8 mouse cellular contexts compared by ENCODE assay signal in the genomic region with DNA sequence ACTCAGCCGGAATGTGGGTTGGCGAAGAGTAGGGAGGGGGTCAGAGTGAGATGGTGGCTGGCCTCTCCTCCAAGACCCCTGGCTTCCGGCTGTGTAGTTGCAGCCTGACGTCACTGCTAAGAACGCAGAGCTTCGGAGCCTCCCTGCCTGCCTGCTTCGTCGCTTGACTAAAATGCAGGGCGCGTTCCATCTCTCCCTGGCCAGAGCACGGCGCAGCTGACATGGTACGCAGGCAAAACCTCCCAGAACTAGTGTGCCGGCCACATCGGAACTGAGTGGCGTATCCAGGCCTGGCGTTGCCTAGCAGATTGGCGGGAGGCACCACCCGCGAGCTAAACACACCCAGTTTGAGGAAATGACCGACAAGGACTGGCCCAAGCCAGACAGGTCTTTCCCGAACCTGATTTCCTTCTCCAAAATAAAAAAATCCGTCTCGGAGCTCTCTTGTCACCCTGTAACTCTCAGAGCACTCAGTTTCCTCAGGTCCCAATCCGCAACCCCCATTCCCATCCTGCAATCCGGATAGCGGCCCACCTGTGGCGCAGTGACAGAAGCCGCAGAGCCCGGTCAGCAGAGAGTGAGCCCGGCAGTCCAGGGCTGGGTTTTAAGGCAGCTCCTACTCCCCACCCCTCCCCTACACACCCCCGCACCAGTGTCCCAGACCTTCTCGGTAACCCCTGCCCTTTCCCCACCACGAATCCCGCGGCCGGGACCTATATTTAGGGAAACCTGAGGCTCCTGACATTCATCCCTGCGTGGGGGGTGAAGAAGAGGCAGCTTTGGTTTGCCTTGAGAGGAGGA. TPM values are rescaled to one million over a fixed set of nuclear protein-coding genes. Genes with fewer than 3 reads are reported as not detected.
A peak's percentile ranks its signal among the peaks of the same experiment; 100 is the strongest.
DNase-seq lines count a peak whose midpoint lies in the region; ATAC-seq and TF ChIP-seq lines count a peak whose summit lies in the region.
"Had no signal": no experiment of that assay in that cellular context is flagged by ENCODE, and none has a peak within 500 bp of the region (broad histone marks: within the 10 kb centered on the region; RNA-seq: fewer than 3 reads in every experiment).

No protein-coding gene starts in this region.

- peak overlapping the region; percentile 72 for H3K4me2 ChIP-seq in lung, embryonic 16.5 days (ENCODE audit: low read depth, low read length)
- H3K4me2 ChIP-seq in limb, embryonic 15.5 days, result peak overlapping the region; percentile 62
- H3K4me2 ChIP-seq in neural tube, embryonic 14.5 days (ENCODE audit: low read depth, low read length), result peak overlapping the region; percentile 90

- peaks cover 26% of the 10 kb centered on the region for H3K4me1 ChIP-seq in lung, embryonic 16.5 days (replicated peaks; ENCODE audit: control insufficient read depth, insufficient read depth, low read length)
- no peaks in the 10 kb centered on the region; the same call in 1 of the 2 replicates for H3K4me1 ChIP-seq in cortical plate, adult 2 months (ENCODE audit: control insufficient read depth, insufficient read depth, low read length)
- peaks cover 41% of the 10 kb centered on the region for H3K4me1 ChIP-seq in limb, embryonic 15.5 days
- H3K4me1 ChIP-seq in neural tube, embryonic 14.5 days (ENCODE audit: control insufficient read depth, insufficient read depth, low read length), result peaks cover 19% of the 10 kb centered on the region

- H3K27ac ChIP-seq in lung, embryonic 16.5 days (ENCODE audit: low read length), result peak overlapping the region; percentile 98
- H3K27ac ChIP-seq in cortical plate, adult 2 months (ENCODE audit: insufficient read depth, low read length), result peak overlapping the region; percentile 92
- peak overlapping the region; percentile 99 for H3K27ac ChIP-seq in limb, embryonic 15.5 days
- H3K27ac ChIP-seq in neural tube, embryonic 14.5 days (ENCODE audit: low read depth, low read length), result peak overlapping the region; percentile 95

- peak; percentile 93 for TF ChIP-seq POLR2A in cortical plate, adult 2 months (IDR thresholded peaks at IDR 0.05; ENCODE audit: extremely low read depth, insufficient read depth, low read length)

- peak; percentile 32; the same call in 1 of the 2 replicates for TF ChIP-seq CTCF in cortical plate, adult 2 months (IDR thresholded peaks at IDR 0.05; ENCODE audit: extremely low read depth, insufficient read depth, low read length)

- 2% methylated on average over 37 of the region's 38 CpGs for WGBS in lung, embryonic 16.5 days
- 2% methylated on average over 36 of the region's 38 CpGs for WGBS in limb, embryonic 15.5 days
- 2% methylated on average over 38 of the region's 38 CpGs for WGBS in neural tube, embryonic 14.5 days

- intact Hi-C loops in gastrocnemius, postnatal 36 days (cut with DNase I), result loop anchor here (5.0 kb wide), 1 partner anchor 413 kb away; no protein-coding TSS in a partner anchor

- no peaks in the 10 kb centered on the region for H3K9me3 ChIP-seq in lung, embryonic 16.5 days (ENCODE audit: control insufficient read depth, low read length)
- no peaks in the 10 kb centered on the region for H3K9me3 ChIP-seq in limb, embryonic 15.5 days
- no peaks in the 10 kb centered on the region for H3K9me3 ChIP-seq in neural tube, embryonic 14.5 days (ENCODE audit: control insufficient read depth, low read length)

- H3K9ac ChIP-seq in lung, embryonic 16.5 days (ENCODE audit: low read length), result peak overlapping the region; percentile 74
- peak overlapping the region; percentile 72 for H3K9ac ChIP-seq in limb, embryonic 15.5 days
- peak overlapping the region; percentile 87 for H3K9ac ChIP-seq in neural tube, embryonic 14.5 days (replicated peaks; ENCODE audit: low read depth, low read length)

- no peaks in the 10 kb centered on the region for H3K27me3 ChIP-seq in lung, embryonic 16.5 days (ENCODE audit: control insufficient read depth, insufficient read depth, low read depth, low read length)
- H3K27me3 ChIP-seq in limb, embryonic 15.5 days, result no peaks in the 10 kb centered on the region
- no peaks in the 10 kb centered on the region for H3K27me3 ChIP-seq in neural tube, embryonic 14.5 days (ENCODE audit: control insufficient read depth, insufficient read depth, low read length)

- ATAC-seq in lung, embryonic 16.5 days (ENCODE audit: low read depth), result peak; percentile 94
- ATAC-seq in limb, embryonic 15.5 days (ENCODE audit: insufficient number of reproducible peaks, low FRiP score, low TSS enrichment, low read depth), result no peak
- ATAC-seq in neural tube, embryonic 14.5 days (ENCODE audit: low read depth), result peak; percentile 93

- peaks cover 22% of the 10 kb centered on the region for H3K36me3 ChIP-seq in lung, embryonic 16.5 days (ENCODE audit: control insufficient read depth, insufficient read depth, low read length)
- H3K36me3 ChIP-seq in limb, embryonic 15.5 days, result peaks cover 47% of the 10 kb centered on the region
- peaks cover 22% of the 10 kb centered on the region for H3K36me3 ChIP-seq in neural tube, embryonic 14.5 days (ENCODE audit: control insufficient read depth, insufficient read depth, low read length)

- H3K4me3 ChIP-seq in lung, embryonic 16.5 days (ENCODE audit: low read length), result peak overlapping the region; percentile 74
- peak overlapping the region; percentile 90 for H3K4me3 ChIP-seq in cortical plate, adult 2 months (ENCODE audit: insufficient read depth, low read length)
- H3K4me3 ChIP-seq in limb, embryonic 15.5 days, result peak overlapping the region; percentile 83
- peak overlapping the region; percentile 81 for H3K4me3 ChIP-seq in neural tube, embryonic 14.5 days (ENCODE audit: low read depth, low read length)

- DNase-seq in lung, postnatal 14 days, result no peak
- DNase-seq in adrenal gland, postnatal 25 days, result peak; percentile 52
- DNase-seq in gastrocnemius, postnatal 36 days, result peak; percentile 74

RNA-seq across cellular contexts. Expression of gene Fam57b, which starts 2.2 kb away (rescaled TPM):
- polyA plus RNA-seq in lung, embryonic 16.5 days (2015; fragmentation: Nextera tagmentation; extraction: Ambion mirVana), result 0.36 and 0.38 TPM in 2 replicates
- total RNA-seq in adrenal gland, postnatal 25 days (2021), result 17.2 and 17.3 TPM in 2 replicates
- polyA plus RNA-seq in cortical plate, adult 2 months (2012; rRNA removed), result 108 and 124 TPM in 2 replicates
- total RNA-seq in gastrocnemius, postnatal 36 days (2021), result 10 to 100 TPM; 55.8 to 67.4 TPM
- 0.22 and 0.56 TPM in 2 replicates for polyA plus RNA-seq in limb, embryonic 15.5 days (2015; fragmentation: Nextera tagmentation; extraction: Ambion mirVana)
- polyA plus RNA-seq in neural tube, embryonic 14.5 days (2014; fragmentation: Nextera tagmentation; extraction: Ambion mirVana), result 50.9 and 64.4 TPM in 2 replicates

RNA-seq across cellular contexts. Expression of gene Ppp4c, which starts 7.4 kb away (rescaled TPM):
- 232 and 243 TPM in 2 replicates for polyA plus RNA-seq in lung, embryonic 16.5 days (2015; fragmentation: Nextera tagmentation; extraction: Ambion mirVana)
- total RNA-seq in adrenal gland, postnatal 25 days (2021), result 91.5 and 101 TPM in 2 replicates
- 75.4 and 77.7 TPM in 2 replicates for polyA plus RNA-seq in cortical plate, adult 2 months (2012; rRNA removed)
- total RNA-seq in gastrocnemius, postnatal 36 days (2021), result 10 to 100 TPM; 21.6 to 22.4 TPM
- 212 and 227 TPM in 2 replicates for polyA plus RNA-seq in limb, embryonic 15.5 days (2015; fragmentation: Nextera tagmentation; extraction: Ambion mirVana)
- polyA plus RNA-seq in neural tube, embryonic 14.5 days (2014; fragmentation: Nextera tagmentation; extraction: Ambion mirVana), result 154 and 168 TPM in 2 replicates

RNA-seq across cellular contexts. Expression of gene Tbx6, which starts 18.4 kb away (rescaled TPM):
- polyA plus RNA-seq in lung, embryonic 16.5 days (2015; fragmentation: Nextera tagmentation; extraction: Ambion mirVana), result 0.25 and 0.68 TPM in 2 replicates
- 0.67 and 1.6 TPM in 2 replicates for total RNA-seq in adrenal gland, postnatal 25 days (2021)
- polyA plus RNA-seq in cortical plate, adult 2 months (2012; rRNA removed), result 1.4 and 1.6 TPM in 2 replicates
- under 1 TPM; 0.28 to 0.30 TPM for total RNA-seq in gastrocnemius, postnatal 36 days (2021)
- 0.37 and 0.46 TPM in 2 replicates for polyA plus RNA-seq in limb, embryonic 15.5 days (2015; fragmentation: Nextera tagmentation; extraction: Ambion mirVana)
- 0.27 and 0.55 TPM in 2 replicates for polyA plus RNA-seq in neural tube, embryonic 14.5 days (2014; fragmentation: Nextera tagmentation; extraction: Ambion mirVana)

RNA-seq across cellular contexts. Expression of gene Ypel3, which starts 22.9 kb away (rescaled TPM):
- 111 and 123 TPM in 2 replicates for polyA plus RNA-seq in lung, embryonic 16.5 days (2015; fragmentation: Nextera tagmentation; extraction: Ambion mirVana)
- 122 and 181 TPM in 2 replicates for total RNA-seq in adrenal gland, postnatal 25 days (2021)
- polyA plus RNA-seq in cortical plate, adult 2 months (2012; rRNA removed), result 539 and 545 TPM in 2 replicates
- total RNA-seq in gastrocnemius, postnatal 36 days (2021), result 10 to 100 TPM; 77.7 to 97.4 TPM
- 117 and 122 TPM in 2 replicates for polyA plus RNA-seq in limb, embryonic 15.5 days (2015; fragmentation: Nextera tagmentation; extraction: Ambion mirVana)
- 219 and 246 TPM in 2 replicates for polyA plus RNA-seq in neural tube, embryonic 14.5 days (2014; fragmentation: Nextera tagmentation; extraction: Ambion mirVana)

RNA-seq across cellular contexts. Expression of gene 4930451I11Rik, which starts 31.8 kb away (rescaled TPM):
- polyA plus RNA-seq in lung, embryonic 16.5 days (2015; fragmentation: Nextera tagmentation; extraction: Ambion mirVana), result not detected in 2 replicates
- not detected in 2 replicates for total RNA-seq in adrenal gland, postnatal 25 days (2021)
- 0.67 TPM in 1 of 2 replicates, not detected in the other for polyA plus RNA-seq in cortical plate, adult 2 months (2012; rRNA removed)
- total RNA-seq in gastrocnemius, postnatal 36 days (2021), result not detected
- not detected in 2 replicates for polyA plus RNA-seq in limb, embryonic 15.5 days (2015; fragmentation: Nextera tagmentation; extraction: Ambion mirVana)
- not detected in 2 replicates for polyA plus RNA-seq in neural tube, embryonic 14.5 days (2014; fragmentation: Nextera tagmentation; extraction: Ambion mirVana)
- total RNA-seq: heart, postnatal 36 days had no signal

Comparison
In these comparisons a context has a peak if more than half of its experiments do, and no peak if none do; other contexts are left out.
1. RNA of gene Fam57b, which starts 2.2 kb away (polyA plus RNA-seq): 108 to 124 TPM in cortical plate, adult 2 months and 50.9 to 64.4 TPM in neural tube, embryonic 14.5 days; 0.22 to 0.56 TPM in limb, embryonic 15.5 days and 0.36 to 0.38 TPM in lung, embryonic 16.5 days; every median in the first group is over 10 times any median in the second.
2. Peak in every context shown above with its lines, with median percentiles within 50 percentile points of each other: H3K27ac ChIP-seq, H3K4me2 ChIP-seq, H3K4me3 ChIP-seq and H3K9ac ChIP-seq.